Mouse (Mus musculus): ENCODE results near the gene Rnase4.

GRCm38 (mm10) chr14:51094096-51094875 is 3.4 kb downstream of the Rnase4 start:
- TF ChIP-seq POLR2A (IDR thresholded peaks at IDR 0.05; ENCODE audit: insufficient read depth, low read depth, low read length): no peak
- no peak for TF ChIP-seq CTCF (IDR thresholded peaks at IDR 0.05)
- no peak for TF ChIP-seq EP300 (IDR thresholded peaks at IDR 0.05; ENCODE audit: insufficient read depth, low read depth, low read length)
